Mouse (Mus musculus): Measurements from ENCODE around the gene Fam71e1. TPM values are rescaled to one million over a fixed set of nuclear protein-coding genes. Genes with fewer than 3 reads are reported as not detected.
A peak's percentile ranks its signal among the peaks of the same experiment; 100 is the strongest.

Gene Fam71e1
- total RNA-seq, 1 experiment from 2014 or later, result not detected

GRCm38 (mm10) chr7:44543071-44543470 is 46.7 kb downstream of the Fam71e1 start:
- no peak for ATAC-seq (replicated peaks in 1 of 2; ENCODE audit: insufficient read depth in 1 of 2, low FRiP score in 2 of 2, low TSS enrichment in 1 of 2, low read depth in 1 of 2, poor library complexity in 2 of 2, severe bottlenecking in 2 of 2)

GRCm38 (mm10) chr7:44546274-44546673 is 49.9 kb downstream of the Fam71e1 start:
- ATAC-seq (replicated peaks in 1 of 2; ENCODE audit: insufficient read depth in 1 of 2, low FRiP score in 2 of 2, low TSS enrichment in 1 of 2, low read depth in 1 of 2, poor library complexity in 2 of 2, severe bottlenecking in 2 of 2), result no peak

- no peak for ATAC-seq (replicated peaks in 1 of 2; ENCODE audit: insufficient read depth in 1 of 2, low FRiP score in 2 of 2, low TSS enrichment in 1 of 2, low read depth in 1 of 2, poor library complexity in 2 of 2, severe bottlenecking in 2 of 2)
These were observed 50.7 kb downstream of the Fam71e1 start for GRCm38 (mm10) chr7:44547041-44547440.

GRCm38 (mm10) chr7:44547725-44548124 is 51.3 kb downstream of the Fam71e1 start:
- ATAC-seq (replicated peaks in 1 of 2; ENCODE audit: insufficient read depth in 1 of 2, low FRiP score in 2 of 2, low TSS enrichment in 1 of 2, low read depth in 1 of 2, poor library complexity in 2 of 2, severe bottlenecking in 2 of 2), result no peak

- ATAC-seq (replicated peaks in 1 of 2; ENCODE audit: insufficient read depth in 1 of 2, low FRiP score in 2 of 2, low TSS enrichment in 1 of 2, low read depth in 1 of 2, poor library complexity in 2 of 2, severe bottlenecking in 2 of 2), result peak; percentile 84 to 85
These were observed 52.2 kb downstream of the Fam71e1 start, which contains the start of gene Pold1 for GRCm38 (mm10) chr7:44548497-44549087. TSS of gene Pold1 (minus strand) at chr7:44548849.

- ATAC-seq (replicated peaks in 1 of 2; ENCODE audit: insufficient read depth in 1 of 2, low FRiP score in 2 of 2, low TSS enrichment in 1 of 2, low read depth in 1 of 2, poor library complexity in 2 of 2, severe bottlenecking in 2 of 2), result no peak
These were observed 53.4 kb downstream of the Fam71e1 start for GRCm38 (mm10) chr7:44549621-44550408.

- no peak for ATAC-seq (replicated peaks in 1 of 2; ENCODE audit: insufficient read depth in 1 of 2, low FRiP score in 2 of 2, low TSS enrichment in 1 of 2, low read depth in 1 of 2, poor library complexity in 2 of 2, severe bottlenecking in 2 of 2)
These were observed 54.0 kb downstream of the Fam71e1 start for GRCm38 (mm10) chr7:44550409-44550678.

Other genes with a start within 250 kb of the Fam71e1 start
- 0.31 TPM in 1 of 2 replicates, not detected in the other for gene 1700028J19Rik, start 249.9 kb upstream of the Fam71e1 start, total RNA-seq (2017)
- 86.6 and 87.3 TPM in 2 replicates for gene 2410002F23Rik, start 249.9 kb upstream of the Fam71e1 start, total RNA-seq (2017)
- gene Acp4, start 239.2 kb upstream of the Fam71e1 start, total RNA-seq (2017), result 0.74 TPM in 1 of 2 replicates, not detected in the other
- gene Gm15517, start 235.1 kb upstream of the Fam71e1 start, total RNA-seq (2017), result not detected in 2 replicates
- 1.5 and 4.2 TPM in 2 replicates for gene Clec11a, start 189.7 kb upstream of the Fam71e1 start, total RNA-seq (2017)
- gene Shank1, start 186.3 kb upstream of the Fam71e1 start, total RNA-seq (2017), result not detected in 2 replicates
- 0.79 and 1.8 TPM in 2 replicates for gene Syt3, start 112.5 kb upstream of the Fam71e1 start, total RNA-seq (2017)
- 1.9 TPM in 1 of 2 replicates, not detected in the other for gene 1700008O03Rik, start 110.8 kb upstream of the Fam71e1 start, total RNA-seq (2017)
- not detected in 2 replicates for gene Lrrc4b, start 67.6 kb upstream of the Fam71e1 start, total RNA-seq (2017)
- not detected in 2 replicates for gene Aspdh, start 31.2 kb upstream of the Fam71e1 start, total RNA-seq (2017)
- 19.0 and 20.4 TPM in 2 replicates for gene Josd2, start 28.6 kb upstream of the Fam71e1 start, total RNA-seq (2017)
- 30.3 and 44.3 TPM in 2 replicates for gene Emc10, start 52 bp upstream of the Fam71e1 start, total RNA-seq (2017)
- gene Mybpc2, start 28.1 kb downstream of the Fam71e1 start, total RNA-seq (2017), result not detected in 2 replicates
- 0.25 TPM in 1 of 2 replicates, not detected in the other for gene Spib, start 35.5 kb downstream of the Fam71e1 start, total RNA-seq (2017)
- gene Pold1, start 52.3 kb downstream of the Fam71e1 start, total RNA-seq (2017), result 57.7 and 60.3 TPM in 2 replicates
- 80.0 and 105 TPM in 2 replicates for gene Nr1h2, start 57.4 kb downstream of the Fam71e1 start, total RNA-seq (2017)
- gene Napsa, start 75.8 kb downstream of the Fam71e1 start, total RNA-seq (2017), result 55.1 and 74.2 TPM in 2 replicates
- gene Kcnc3, start 94.1 kb downstream of the Fam71e1 start, total RNA-seq (2017), result 0.50 TPM in 1 of 2 replicates, not detected in the other
- gene Myh14, start 174.3 kb downstream of the Fam71e1 start, total RNA-seq (2017), result 0.10 and 0.38 TPM in 2 replicates
- gene Izumo2, start 212.2 kb downstream of the Fam71e1 start, total RNA-seq (2017), result not detected in 2 replicates

All from hematopoietic stem cell, adult 5-6 weeks (primary cell).